Mouse (Mus musculus) liver, embryonic 16.5 days (tissue): ENCODE data around the gene Stk19. TPM values are rescaled to one million over a fixed set of nuclear protein-coding genes. Genes with fewer than 3 reads are reported as not detected.
A peak's percentile ranks its signal among the peaks of the same experiment; 100 is the strongest.

Experiments used
- ATAC-seq: fragments of 200-750 bp; cut with Nextera tagmentation; 2 replicates; pipeline ENCODE4 v1.8.0; 2017; ENCODE audit warnings: low read depth, mild to moderate bottlenecking, moderate number of reproducible peaks, moderate library complexity
- H3K27ac ChIP-seq: fragments of 300-500 bp; sonication (generic); 2 replicates; pipeline ENCODE4 v1.5.1; 2014; ENCODE audit warnings: mild to moderate bottlenecking, low read length
- H3K27me3 ChIP-seq: fragments of 300-500 bp; sonication (generic); 2 replicates; pipeline ENCODE4 v1.6.1; 2014; ENCODE audit warnings: low read depth, low read length, mixed read lengths; ENCODE audit not compliant: control insufficient read depth, insufficient read depth
- H3K36me3 ChIP-seq: fragments of 300-500 bp; sonication (generic); 2 replicates; pipeline ENCODE4 v1.6.1; 2014; ENCODE audit warnings: mild to moderate bottlenecking; ENCODE audit not compliant: control insufficient read depth, insufficient read depth
- H3K4me1 ChIP-seq: fragments of 300-500 bp; sonication (generic); 2 replicates; pipeline ENCODE4 v1.6.1; 2014; ENCODE audit warnings: low read depth, low read length, mixed read lengths; ENCODE audit not compliant: control insufficient read depth
- H3K4me2 ChIP-seq: fragments of 300-500 bp; sonication (generic); 2 replicates; pipeline ENCODE4 v1.6.1; 2014; ENCODE audit warnings: low read depth, low read length, mixed read lengths
- H3K4me3 ChIP-seq: fragments of 300-500 bp; sonication (generic); 2 replicates; pipeline ENCODE4 v1.5.1; 2014; ENCODE audit warnings: low read depth, mild to moderate bottlenecking, low read length
- H3K9ac ChIP-seq: fragments of 300-500 bp; sonication (generic); 2 replicates; pipeline ENCODE4 v1.6.1; 2014; ENCODE audit warnings: low read depth, low read length
- H3K9me3 ChIP-seq: fragments of 300-500 bp; sonication (generic); replicated peaks from 2 replicates; pipeline ENCODE4 v1.6.1; 2016; ENCODE audit warnings: low read length; ENCODE audit not compliant: control insufficient read depth
- WGBS: fragments of 180-500 bp; shearing (Covaris S2); extraction: QIAGEN DNeasy Blood & Tissue Kit; methylation state at CpG from one replicate; pipeline ENCODE4 v1.1.7; 2014; ENCODE audit not compliant: insufficient replicate concordance; 5-methylcytosine and 5-hydroxymethylcytosine counted together
- polyA plus RNA-seq: library from polyadenylated mRNA; unstranded; fragments of >200 nt; fragmentation: Nextera tagmentation; extraction: Ambion mirVana; gene quantifications from 2 replicates; pipeline ENCODE4 v1.2.1, GENCODE M21; 2015

Stk19 gene
- 10.7 and 11.7 TPM in 2 replicates for polyA plus RNA-seq

DNA sequence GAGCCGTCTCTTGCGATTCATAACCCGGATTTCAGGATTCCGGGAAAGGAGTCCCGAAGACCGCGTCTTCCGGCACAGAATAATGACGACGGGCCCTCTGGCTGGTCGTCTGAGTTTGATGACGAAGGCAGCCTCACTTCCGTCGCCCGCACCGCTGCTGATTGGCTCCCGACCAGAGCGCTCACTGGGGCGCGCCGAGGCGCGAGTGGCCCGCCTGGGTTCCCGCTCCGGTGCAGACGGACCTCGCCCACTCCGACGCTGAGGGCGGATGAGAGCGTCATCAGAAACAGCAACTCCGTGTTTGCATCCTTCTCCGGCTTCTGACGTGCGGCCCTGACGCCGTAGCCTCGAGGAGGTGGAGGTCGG, at the start of gene Stk19, which contains the start of gene Dxo:
Gene Stk19, minus strand, starts transcription at position 90 of the 366 bp plus-strand sequence.
Gene Dxo, plus strand, starts transcription at position 164 of the 366 bp plus-strand sequence.
- peak within 1 kb of the TSS; percentile 98 for H3K4me2 ChIP-seq
- H3K4me3 ChIP-seq, result peak within 1 kb of the TSS; percentile 94
- H3K9ac ChIP-seq, result peak within 1 kb of the TSS; percentile 85
- H3K4me1 ChIP-seq, result peaks cover 39% of the 10 kb centered on the region
- no peaks in the 10 kb centered on the region for H3K27me3 ChIP-seq
- ATAC-seq, result peak; percentile 95
- no peaks in the 10 kb centered on the region for H3K9me3 ChIP-seq
- WGBS, result under 1% methylated on average over 40 of the region's 40 CpGs
- H3K36me3 ChIP-seq, result peaks cover 26% of the 10 kb centered on the region
- peak within 1 kb of the TSS; percentile 87 for H3K27ac ChIP-seq

DNA sequence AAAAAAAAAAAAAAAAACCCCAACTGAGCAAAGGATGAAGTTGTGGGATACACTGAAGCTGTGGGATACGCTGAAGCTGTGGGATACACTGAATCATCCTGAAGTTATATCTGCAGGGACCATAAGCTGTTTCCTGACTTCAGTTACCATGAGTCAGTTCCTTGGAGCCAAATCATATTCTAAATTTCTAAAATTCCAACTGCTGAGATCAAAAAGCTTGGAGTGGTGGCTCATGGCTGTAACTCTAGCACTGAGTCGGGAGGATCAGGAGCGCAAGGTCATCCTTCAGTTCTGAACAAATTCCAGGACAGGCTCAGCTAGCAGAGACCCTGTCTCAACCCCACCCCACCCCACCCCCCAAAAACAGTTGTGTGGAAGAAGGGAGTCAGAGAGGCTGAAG, 48.9 kb upstream of the Stk19 start:
- no peaks in the 10 kb centered on the region for H3K9me3 ChIP-seq
- H3K27ac ChIP-seq, result no peak overlapping the region
- H3K9ac ChIP-seq, result no peak overlapping the region
- no peak overlapping the region for H3K4me3 ChIP-seq
- no peak for ATAC-seq
- no peaks in the 10 kb centered on the region for H3K27me3 ChIP-seq
- WGBS, result 73% methylated on average over 3 of the region's 3 CpGs
- H3K4me1 ChIP-seq, result peaks cover 2% of the 10 kb centered on the region
- no peak overlapping the region for H3K4me2 ChIP-seq
- no peaks in the 10 kb centered on the region for H3K36me3 ChIP-seq

DNA sequence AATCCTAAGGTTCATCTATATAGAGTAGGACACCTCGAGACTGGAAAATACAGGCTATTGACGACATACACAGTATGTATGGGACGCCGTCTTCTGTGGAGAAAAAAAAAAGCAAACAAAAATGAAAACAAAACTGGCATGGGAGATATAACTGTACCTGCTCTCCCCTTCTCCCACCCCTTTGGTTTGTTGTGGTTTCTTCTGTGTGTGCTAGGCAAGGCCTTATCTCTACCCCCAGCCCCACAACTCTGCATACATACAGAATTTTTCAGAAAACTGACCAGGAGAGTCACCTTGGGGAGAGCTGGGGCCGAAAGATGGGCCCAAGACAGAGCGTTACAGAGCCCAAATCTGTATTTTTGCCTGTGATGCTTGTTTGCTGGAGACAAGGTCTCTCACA, 48.0 kb upstream of the Stk19 start:
- 37% methylated on average over 6 of the region's 6 CpGs for WGBS
- no peak overlapping the region for H3K9ac ChIP-seq

DNA sequence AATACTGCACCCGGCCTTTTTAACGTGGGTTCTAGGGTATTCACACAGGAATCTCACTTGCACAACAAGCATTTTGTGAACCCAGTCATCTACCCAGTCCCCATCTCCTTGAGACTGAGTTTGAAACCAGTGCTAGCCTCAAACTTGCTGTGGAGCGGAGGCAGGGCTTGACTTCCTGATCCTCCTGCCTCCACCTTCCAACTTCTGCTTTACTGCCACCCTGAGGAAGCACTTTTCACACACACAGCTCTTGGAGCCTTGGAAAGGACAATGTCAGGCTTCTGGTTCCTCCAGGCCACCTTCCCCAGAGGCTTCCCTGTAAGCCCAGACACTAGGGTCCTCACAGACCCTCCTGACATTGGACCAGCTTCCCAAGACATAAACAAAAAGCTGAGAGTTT, 46.6 kb upstream of the Stk19 start:
- H3K27ac ChIP-seq, result no peak overlapping the region
- H3K36me3 ChIP-seq, result no peaks in the 10 kb centered on the region
- H3K9ac ChIP-seq, result no peak overlapping the region
- ATAC-seq, result no peak
- peaks cover 2% of the 10 kb centered on the region for H3K4me1 ChIP-seq
- H3K9me3 ChIP-seq, result no peaks in the 10 kb centered on the region
- 49% methylated on average over 3 of the region's 3 CpGs for WGBS
- H3K4me3 ChIP-seq, result no peak overlapping the region
- no peak overlapping the region for H3K4me2 ChIP-seq
- no peaks in the 10 kb centered on the region for H3K27me3 ChIP-seq

More for the DNA sequence above, 48.0 kb upstream of the Stk19 start:
- no peak overlapping the region for H3K4me3 ChIP-seq
- no peak for ATAC-seq
- H3K9me3 ChIP-seq, result no peaks in the 10 kb centered on the region
- no peak overlapping the region for H3K27ac ChIP-seq
- H3K4me1 ChIP-seq, result peaks cover 2% of the 10 kb centered on the region
- no peaks in the 10 kb centered on the region for H3K27me3 ChIP-seq
- H3K4me2 ChIP-seq, result no peak overlapping the region
- H3K36me3 ChIP-seq, result no peaks in the 10 kb centered on the region

DNA sequence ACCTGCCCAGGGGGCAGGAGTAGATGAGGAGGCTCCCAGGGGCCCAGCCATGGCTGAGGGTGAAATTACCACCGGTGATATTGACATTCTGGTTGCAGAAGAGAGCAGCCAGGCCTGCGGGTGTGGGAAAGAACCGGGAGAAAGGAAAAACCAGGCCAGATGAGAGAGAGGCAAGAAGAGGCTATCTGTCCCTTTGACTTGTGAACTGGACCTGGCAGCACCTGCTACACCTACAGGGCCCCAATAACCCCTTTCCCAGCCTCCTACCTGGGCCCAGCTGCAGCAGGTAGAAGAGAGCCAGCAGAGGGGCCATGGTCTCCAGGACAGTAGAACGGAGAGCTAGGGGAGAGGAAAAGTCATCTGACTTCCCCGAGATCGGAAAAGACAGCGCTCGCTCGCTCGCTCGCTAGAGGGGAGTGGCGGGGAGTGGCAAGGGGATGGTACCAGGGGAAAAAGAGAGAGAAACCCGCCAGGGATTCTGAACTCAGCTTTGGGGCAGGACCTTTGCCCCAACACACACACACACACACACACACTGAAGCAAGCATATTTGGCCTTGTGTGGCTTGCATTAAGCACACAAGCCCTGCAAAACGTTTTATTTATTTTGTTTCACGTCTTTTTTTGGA, 45.1 kb upstream of the Stk19 start, which contains the start of gene Gm20547:
Gene Gm20547, minus strand, starts transcription at position 360 of the 628 bp plus-strand sequence.
- Histone ChIP-seq H3K4me3 (peak within 1 kb of the TSS; percentile 46), H3K27ac (peak within 1 kb of the TSS; percentile 75), H3K9ac (peak within 1 kb of the TSS; percentile 12; the same call in 1 of the 2 replicates), H3K4me1 (peaks cover 2% of the 10 kb centered on the region), H3K4me2 (peak within 1 kb of the TSS; percentile 51), H3K27me3 (no peaks in the 10 kb centered on the region), H3K9me3 (no peaks in the 10 kb centered on the region), H3K36me3 (no peaks in the 10 kb centered on the region)
- WGBS, result 23% methylated on average over 15 of the region's 15 CpGs
- ATAC-seq, result peak; percentile 72

DNA sequence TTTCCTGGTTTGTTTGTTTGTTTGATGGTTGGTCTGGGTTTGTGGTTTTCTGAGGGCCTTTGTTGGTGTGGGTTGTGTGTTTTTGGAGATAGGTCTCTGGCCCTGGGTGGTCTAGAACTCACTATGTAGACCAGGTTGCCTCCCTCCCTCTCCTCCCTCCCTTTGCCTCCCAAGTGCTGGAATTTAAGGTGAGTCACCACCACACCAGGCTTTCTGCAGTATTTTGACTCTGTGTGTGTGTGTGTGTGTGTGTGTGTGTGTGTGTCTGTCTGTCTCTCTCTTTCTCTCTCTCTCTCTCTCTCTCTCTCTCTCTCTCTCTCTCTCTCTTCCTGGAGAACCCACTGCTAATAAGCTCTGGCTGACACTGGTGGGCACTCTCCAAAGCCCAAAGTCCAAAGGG, 44.4 kb upstream of the Stk19 start:
- no peak overlapping the region for H3K27ac ChIP-seq
- H3K4me1 ChIP-seq, result peaks cover 2% of the 10 kb centered on the region
- H3K4me2 ChIP-seq, result peak overlapping the region; percentile 51
- H3K4me3 ChIP-seq, result peak overlapping the region; percentile 46
- no peak overlapping the region for H3K9ac ChIP-seq
- no peaks in the 10 kb centered on the region for H3K27me3 ChIP-seq
- H3K36me3 ChIP-seq, result no peaks in the 10 kb centered on the region
- no peaks in the 10 kb centered on the region for H3K9me3 ChIP-seq
- ATAC-seq, result no peak

DNA sequence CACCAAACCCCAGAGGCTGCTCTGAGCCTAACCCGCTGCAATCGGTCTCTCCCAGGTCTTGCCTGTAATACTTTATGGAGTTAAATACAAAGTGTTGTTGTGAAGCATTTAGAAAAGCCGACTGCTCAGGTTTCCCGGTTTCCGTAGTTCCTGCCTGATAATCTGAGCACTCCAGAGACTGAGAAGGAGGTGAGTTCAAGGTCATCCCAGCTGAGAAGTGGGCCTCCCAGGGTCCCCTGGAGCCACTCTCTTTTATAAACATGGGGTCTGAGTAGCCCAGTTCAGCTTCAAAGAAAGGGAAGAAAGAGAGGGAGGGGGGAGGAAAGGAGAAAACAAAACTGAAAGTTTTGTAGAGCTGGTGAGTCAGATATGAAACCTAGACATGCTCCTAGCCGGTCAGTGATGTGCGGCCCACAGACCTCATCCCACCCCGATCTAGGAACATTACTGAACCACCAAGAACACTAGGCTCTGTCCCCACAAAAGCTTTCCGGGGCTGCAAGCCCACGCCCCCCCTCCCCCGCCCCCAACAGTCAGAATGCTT, 42.7 kb upstream of the Stk19 start, which contains the start of gene Zbtb12:
Gene Zbtb12, plus strand, starts transcription at position 148 of the 544 bp plus-strand sequence.
- H3K4me3 ChIP-seq, result no peak within 1 kb of the TSS
- no peak within 1 kb of the TSS for H3K27ac ChIP-seq
- no peaks in the 10 kb centered on the region for H3K9me3 ChIP-seq
- ATAC-seq, result no peak
- H3K27me3 ChIP-seq, result no peaks in the 10 kb centered on the region
- H3K36me3 ChIP-seq, result no peaks in the 10 kb centered on the region
- H3K4me1 ChIP-seq, result no peaks in the 10 kb centered on the region; the same call in none of the 2 replicates
- H3K9ac ChIP-seq, result no peak within 1 kb of the TSS
- 58% methylated on average over 11 of the region's 11 CpGs for WGBS
- H3K4me2 ChIP-seq, result no peak within 1 kb of the TSS

DNA sequence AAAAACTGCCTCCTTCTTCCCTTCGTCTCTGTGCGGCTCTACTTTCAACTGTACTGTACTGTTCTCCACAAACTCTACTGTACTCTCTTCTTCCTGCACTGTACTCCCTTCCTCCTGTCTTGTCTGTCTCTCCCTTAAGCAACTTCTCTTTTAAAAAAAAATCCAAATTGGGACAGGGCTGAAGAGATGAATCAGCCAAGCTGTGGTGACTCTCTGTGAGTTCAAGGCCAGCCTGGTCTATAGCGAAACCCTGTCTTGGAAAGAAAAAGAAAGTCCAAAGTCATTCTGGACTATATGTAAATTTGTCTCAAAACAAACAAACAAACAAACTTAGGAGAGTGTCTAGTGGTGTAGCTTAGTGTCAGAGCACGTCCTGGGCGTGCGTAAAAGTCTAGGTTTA, 37.6 kb upstream of the Stk19 start:
- no peak overlapping the region for H3K4me2 ChIP-seq
- no peak overlapping the region for H3K9ac ChIP-seq
- H3K4me1 ChIP-seq, result no peaks in the 10 kb centered on the region
- no peaks in the 10 kb centered on the region for H3K27me3 ChIP-seq
- H3K36me3 ChIP-seq, result no peaks in the 10 kb centered on the region
- ATAC-seq, result no peak
- H3K9me3 ChIP-seq, result no peaks in the 10 kb centered on the region
- 72% methylated on average over 6 of the region's 6 CpGs for WGBS
- H3K27ac ChIP-seq, result no peak overlapping the region
- no peak overlapping the region for H3K4me3 ChIP-seq

DNA sequence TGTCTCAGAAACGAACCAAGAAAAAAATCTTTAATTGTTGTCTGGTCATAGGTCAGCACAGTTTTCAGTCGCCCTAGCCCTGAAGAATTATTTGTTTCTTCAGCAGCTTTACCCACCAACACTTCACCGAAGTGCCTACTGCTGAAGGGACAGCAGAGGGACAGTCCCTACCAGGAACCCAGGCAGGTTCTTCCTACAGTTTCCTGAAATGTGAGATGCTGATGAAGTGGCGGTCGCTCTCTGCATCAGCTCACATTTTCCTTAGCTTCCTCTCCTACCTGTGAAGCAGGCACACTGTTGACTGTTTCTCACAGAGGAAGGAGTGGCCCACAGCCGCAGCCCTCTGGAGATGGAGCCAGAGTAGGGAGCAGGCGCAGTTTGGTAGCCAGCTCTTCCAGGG, 29.2 kb upstream of the Stk19 start:
- Histone ChIP-seq H3K9me3 (no peaks in the 10 kb centered on the region), H3K27ac (no peak overlapping the region), H3K4me2 (no peak overlapping the region), H3K9ac (no peak overlapping the region), H3K4me1 (no peaks in the 10 kb centered on the region; the same call in 1 of the 2 replicates), H3K4me3 (no peak overlapping the region), H3K36me3 (no peaks in the 10 kb centered on the region), H3K27me3 (no peaks in the 10 kb centered on the region)
- ATAC-seq, result no peak
- WGBS, result 52% methylated on average over 7 of the region's 7 CpGs
